Mouse (Mus musculus): Measurements from ENCODE around the gene Osbp.

GRCm38 (mm10) chr19:11980471-11980870 lies 14.7 kb downstream of the Osbp start:
- TF ChIP-seq E2F4 (IDR thresholded peaks at IDR 0.05; ENCODE audit: insufficient read depth), result no peak
- TF ChIP-seq MAX (IDR thresholded peaks at IDR 0.05; ENCODE audit: low read depth), result no peak
- TF ChIP-seq POLR2A (IDR thresholded peaks at IDR 0.05; ENCODE audit: insufficient read length, low read depth), result no peak
- TF ChIP-seq REST (IDR thresholded peaks at IDR 0.05; ENCODE audit: insufficient read depth, insufficient read length), result no peak
- TF ChIP-seq USF1 (IDR thresholded peaks at IDR 0.05; ENCODE audit: low read depth), result no peak
- no peak for TF ChIP-seq MYOD1 (IDR thresholded peaks at IDR 0.05; ENCODE audit: control insufficient read depth in 1 of 3, insufficient read length in 2 of 3, low read depth in 2 of 3)
